Mouse (Mus musculus): ENCODE data around the gene Ccng1.
"Not testable (repeated sequence)": the region's sequence is repeated elsewhere in the genome, so short reads cannot be mapped to it uniquely, and the experiment has no call there.

Ccng1 gene

GRCm38 (mm10) chr11:40732997-40733338 lies 22.1 kb downstream of the Ccng1 start:
- no peak for DNase-seq (ENCODE audit: low read depth, low spot score)

- DNase-seq (ENCODE audit: low read depth, low spot score) = peak; percentile 26
These were observed 36.8 kb downstream of the Ccng1 start for GRCm38 (mm10) chr11:40718324-40718723.

GRCm38 (mm10) chr11:40715524-40715923 lies 39.6 kb downstream of the Ccng1 start:
- DNase-seq (ENCODE audit: low read depth, low spot score) = peak; percentile 24

- no peak for DNase-seq (ENCODE audit: low read depth, low spot score)
These were observed 41.3 kb downstream of the Ccng1 start for GRCm38 (mm10) chr11:40713858-40714257.

- DNase-seq (ENCODE audit: low read depth, low spot score) = not testable (repeated sequence)
These were observed 45.2 kb downstream of the Ccng1 start for GRCm38 (mm10) chr11:40709899-40710298.
